Mouse (Mus musculus) C2C12 (cell line): ENCODE measurements around the gene C030005K15Rik. TPM values are rescaled to one million over a fixed set of nuclear protein-coding genes. Genes with fewer than 3 reads are reported as not detected.
A peak's percentile ranks its signal among the peaks of the same experiment; 100 is the strongest.

Experiments used
- H3K27me3 ChIP-seq: one replicate; pipeline ENCODE4 v1.6.1; 2011; ENCODE audit not compliant: control insufficient read depth, insufficient read depth, insufficient read length
- H3K36me3 ChIP-seq: one replicate; pipeline ENCODE4 v1.6.1; 2011; ENCODE audit not compliant: control insufficient read depth, insufficient read depth
- H3K4me3 ChIP-seq: one replicate; pipeline ENCODE4 v1.5.1; 2011; ENCODE audit warnings: mild to moderate bottlenecking, control low read depth; ENCODE audit not compliant: poor library complexity, insufficient read depth, severe bottlenecking
- H3K79me2 ChIP-seq: one replicate; pipeline ENCODE4 v1.6.1; 2011; ENCODE audit not compliant: control insufficient read depth, insufficient read depth
- H3K79me3 ChIP-seq: one replicate; pipeline ENCODE4 v1.6.1; 2011; ENCODE audit warnings: low read depth, control low read depth
- H3ac ChIP-seq: one replicate; pipeline ENCODE3; 2011; ENCODE audit warnings: low read depth; ENCODE audit not compliant: control insufficient read depth, insufficient read length
- CEBPB ChIP-seq: IDR thresholded peaks from one replicate; pipeline ENCODE4 v1.6.1; 2011; ENCODE audit warnings: low read depth, mild to moderate bottlenecking, control low read depth, moderate library complexity
- CTCF ChIP-seq: IDR thresholded peaks from one replicate; pipeline ENCODE4 v1.5.1; 2011; ENCODE audit not compliant: control insufficient read depth, insufficient read depth, insufficient read length
- FOSL1 ChIP-seq: IDR thresholded peaks from one replicate; pipeline ENCODE4 v1.8.0; 2011; ENCODE audit warnings: mild to moderate bottlenecking, low read length; ENCODE audit not compliant: poor library complexity, insufficient read depth, severe bottlenecking
- MAX ChIP-seq: IDR thresholded peaks from one replicate; pipeline ENCODE4 v1.6.1; 2011; ENCODE audit warnings: mild to moderate bottlenecking, control low read depth
- MYOD1 ChIP-seq: IDR thresholded peaks from one replicate; pipeline ENCODE4 v1.6.1; 2011; ENCODE audit warnings: low read depth; ENCODE audit not compliant: control insufficient read depth, insufficient read length
- MYOG ChIP-seq: IDR thresholded peaks from one replicate; pipeline ENCODE4 v1.6.1; 2011; ENCODE audit not compliant: control insufficient read depth, insufficient read length; ENCODE audit errors: extremely low read depth
- USF1 ChIP-seq: IDR thresholded peaks from one replicate; pipeline ENCODE4 v1.6.1; 2011; ENCODE audit warnings: low read depth, mild to moderate bottlenecking, control low read depth, moderate library complexity
- polyA plus RNA-seq: library from polyadenylated mRNA; unstranded; fragments of >200 nt; fragmentation: generic; extraction: Trizol; gene quantifications from one replicate; pipeline ENCODE4 v1.2.1, GENCODE M21; 2012; ENCODE audit warnings: missing spikeins

C030005K15Rik gene
- polyA plus RNA-seq, 1 experiment = not detected

DNA sequence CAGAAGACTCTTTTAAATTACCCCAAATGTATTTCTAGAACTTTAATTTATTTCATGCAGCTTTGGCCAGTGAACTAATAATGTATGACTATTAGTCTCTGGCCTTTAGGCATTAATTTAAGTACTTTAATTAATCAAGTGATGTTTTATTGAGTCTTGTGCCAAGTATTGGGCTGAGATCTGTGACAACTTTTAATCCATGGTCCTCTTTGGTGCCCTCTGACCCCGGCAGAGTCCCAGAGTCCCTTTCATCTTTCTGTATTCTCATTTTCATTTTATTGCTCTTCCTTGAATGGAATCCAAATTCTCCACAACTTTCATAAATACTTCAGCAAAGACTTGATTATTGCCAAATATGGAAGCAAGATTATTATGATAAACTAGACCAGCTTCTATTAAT, 5.9 kb downstream of the C030005K15Rik start:
- TF ChIP-seq MYOD1 (no peak), CEBPB (no peak), MYOG (no peak), FOSL1 (no peak), MAX (no peak), CTCF (no peak), USF1 (no peak)
- no peak overlapping the region for H3ac ChIP-seq
- H3K79me2 ChIP-seq = no peaks in the 10 kb centered on the region
- H3K79me3 ChIP-seq = no peaks in the 10 kb centered on the region
- H3K36me3 ChIP-seq = no peaks in the 10 kb centered on the region
- H3K27me3 ChIP-seq = no peaks in the 10 kb centered on the region
- H3K4me3 ChIP-seq = no peak overlapping the region

DNA sequence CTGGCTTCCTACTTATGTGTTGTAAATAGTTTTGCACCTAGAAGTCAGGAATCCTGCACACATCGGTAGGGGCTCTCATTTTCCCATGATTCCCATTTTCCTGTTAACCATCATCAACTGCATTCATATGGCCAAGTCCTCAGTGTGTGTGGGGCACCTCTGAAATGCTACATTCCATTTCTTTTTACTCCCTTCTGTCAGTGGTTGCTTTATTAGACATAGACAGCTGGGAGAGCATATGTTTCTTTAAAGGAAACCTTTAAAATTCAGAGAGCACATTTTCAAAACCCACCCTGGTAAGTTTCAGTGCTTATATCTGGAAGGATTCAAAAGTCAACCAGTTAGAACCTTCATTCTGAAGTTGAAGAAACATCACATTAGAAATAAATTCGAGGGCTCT, 8.5 kb downstream of the C030005K15Rik start:
- Histone ChIP-seq H3K27me3 (no peaks in the 10 kb centered on the region), H3K4me3 (no peak overlapping the region), H3K79me3 (no peaks in the 10 kb centered on the region), H3ac (no peak overlapping the region), H3K36me3 (no peaks in the 10 kb centered on the region), H3K79me2 (no peaks in the 10 kb centered on the region)
- TF ChIP-seq CEBPB (no peak), MYOG (no peak), CTCF (no peak)

DNA sequence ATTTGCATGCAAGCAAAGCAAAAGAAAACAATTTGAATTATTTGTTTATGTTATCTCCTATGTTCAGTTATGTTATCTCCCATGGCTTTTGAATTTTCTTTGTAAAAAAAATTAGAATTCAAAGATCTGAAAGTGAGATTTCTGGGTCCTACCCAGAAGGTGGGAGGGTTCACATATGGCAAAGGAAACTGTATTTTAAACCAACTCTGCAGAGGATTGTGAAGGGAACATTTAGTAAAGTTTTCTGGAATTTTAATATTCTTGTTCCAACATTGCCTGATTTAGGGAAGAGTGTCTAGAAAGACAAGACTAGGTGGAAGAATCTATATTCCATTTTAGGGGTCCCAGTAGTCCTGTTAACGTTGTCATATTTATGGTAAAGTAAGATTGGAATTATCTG, 9.3 kb downstream of the C030005K15Rik start:
- H3K4me3 ChIP-seq = no peak overlapping the region
- H3K27me3 ChIP-seq = no peaks in the 10 kb centered on the region
- TF ChIP-seq MYOG (no peak), MYOD1 (no peak), MAX (no peak)
- no peaks in the 10 kb centered on the region for H3K79me3 ChIP-seq
- H3ac ChIP-seq = no peak overlapping the region
- no peaks in the 10 kb centered on the region for H3K79me2 ChIP-seq
- no peaks in the 10 kb centered on the region for H3K36me3 ChIP-seq

DNA sequence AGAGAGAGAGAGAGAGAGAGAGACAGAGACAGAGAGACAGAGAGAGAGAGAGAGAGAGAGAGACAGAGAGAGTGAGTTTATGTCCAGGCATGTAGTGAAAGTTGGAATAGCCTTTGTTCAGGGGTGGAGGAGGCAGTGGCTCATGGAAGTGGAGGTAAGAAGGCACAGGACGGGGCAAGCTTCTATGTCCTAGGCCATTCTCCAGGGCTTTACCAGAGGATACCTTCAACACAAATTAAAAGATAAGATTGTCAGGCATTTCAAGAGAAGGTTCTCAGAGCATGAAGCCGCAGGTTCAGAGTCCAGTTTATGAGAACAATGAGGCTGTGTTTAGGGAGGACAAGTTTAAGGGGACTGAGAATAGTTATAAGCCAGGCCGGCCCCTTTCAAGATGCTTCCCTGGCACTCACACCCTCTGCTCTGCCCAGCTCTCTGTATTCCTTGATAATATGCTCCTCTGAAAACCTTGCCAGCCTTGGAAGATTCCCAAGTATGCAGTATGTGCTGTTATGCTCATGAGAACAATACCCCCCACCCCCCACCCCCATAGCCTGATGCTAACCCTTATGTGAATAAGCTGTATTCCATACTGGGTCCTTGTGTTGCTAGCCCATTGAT, 11.2 kb downstream of the C030005K15Rik start:
- no peaks in the 10 kb centered on the region for H3K79me2 ChIP-seq
- TF ChIP-seq MAX (no peak), MYOD1 (no peak), FOSL1 (no peak), USF1 (no peak), MYOG (no peak), CEBPB (no peak), CTCF (no peak)
- no peaks in the 10 kb centered on the region for H3K27me3 ChIP-seq
- H3K36me3 ChIP-seq = no peaks in the 10 kb centered on the region
- no peak overlapping the region for H3K4me3 ChIP-seq
- no peaks in the 10 kb centered on the region for H3K79me3 ChIP-seq
- H3ac ChIP-seq = no peak overlapping the region

DNA sequence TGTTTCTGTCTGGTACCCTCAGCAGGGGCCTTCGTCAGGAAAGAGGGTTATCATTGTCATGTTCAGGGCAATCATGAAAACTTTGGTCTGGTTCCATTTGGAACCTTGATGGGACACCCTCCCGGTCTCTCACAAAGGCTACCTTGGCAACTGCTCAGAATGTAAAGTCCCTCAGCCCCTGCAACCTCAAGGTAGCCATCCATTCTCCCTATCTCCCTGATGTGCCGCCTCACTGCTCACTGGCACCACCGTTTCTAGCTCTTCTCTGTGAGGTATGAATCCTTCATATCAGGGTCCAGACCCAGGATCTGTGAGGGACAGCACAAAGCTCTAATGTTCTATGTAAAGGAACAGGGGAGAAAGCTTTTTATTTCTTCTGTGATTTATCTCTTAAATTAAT, 12.0 kb downstream of the C030005K15Rik start:
- no peaks in the 10 kb centered on the region for H3K79me2 ChIP-seq
- H3ac ChIP-seq = no peak overlapping the region
- H3K36me3 ChIP-seq = no peaks in the 10 kb centered on the region
- H3K27me3 ChIP-seq = no peaks in the 10 kb centered on the region
- no peak overlapping the region for H3K4me3 ChIP-seq
- TF ChIP-seq MYOD1 = no peak
- no peak for TF ChIP-seq MYOG
- TF ChIP-seq CTCF = no peak
- TF ChIP-seq FOSL1 = no peak
- TF ChIP-seq MAX = no peak
- no peak for TF ChIP-seq CEBPB
- TF ChIP-seq USF1 = no peak
- H3K79me3 ChIP-seq = no peaks in the 10 kb centered on the region

DNA sequence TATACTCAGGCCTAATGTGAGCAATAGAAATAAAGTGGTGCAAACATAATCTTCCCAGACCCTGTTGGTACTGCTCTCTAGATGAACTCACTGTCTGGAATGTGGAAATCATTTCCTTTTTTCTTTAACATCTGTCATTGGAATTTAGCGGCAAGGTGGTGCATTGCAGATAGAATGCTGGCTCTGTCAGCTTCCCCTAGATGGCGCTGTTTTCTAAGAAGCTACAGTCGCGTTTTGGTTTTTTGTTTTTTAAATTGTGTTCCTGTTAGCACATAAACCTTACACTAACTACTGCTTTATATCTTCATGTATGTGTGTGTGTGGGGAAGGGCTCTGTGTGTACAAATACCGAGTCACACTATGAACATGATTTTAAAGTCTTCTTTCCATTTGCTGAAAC, 13.9 kb downstream of the C030005K15Rik start:
- H3K79me2 ChIP-seq = no peaks in the 10 kb centered on the region
- no peak overlapping the region for H3ac ChIP-seq
- H3K27me3 ChIP-seq = no peaks in the 10 kb centered on the region
- TF ChIP-seq MYOD1 (no peak), CEBPB (no peak), MAX (no peak), USF1 (no peak), FOSL1 (no peak), MYOG (no peak), CTCF (peak; percentile 56)
- H3K36me3 ChIP-seq = no peaks in the 10 kb centered on the region
- H3K79me3 ChIP-seq = no peaks in the 10 kb centered on the region
- no peak overlapping the region for H3K4me3 ChIP-seq
